Mouse (Mus musculus): ENCODE results near the gene Zcchc17. TPM values are rescaled to one million over a fixed set of nuclear protein-coding genes. Genes with fewer than 3 reads are reported as not detected.

Zcchc17 gene
- polyA plus RNA-seq, 1 experiment from 2014 or later, result 47.9 TPM

GRCm38 (mm10) chr4:130308231-130309081 lies 51.3 kb downstream of the Zcchc17 start, which contains the start of the genes Fabp3 and Gm10570:
Fabp3 (plus strand) TSS chr4:130308595.
Gm10570 (minus strand) TSS chr4:130308674.
- peaks cover 22 to 44% of the 10 kb centered on the region in 2 experiments for H3K4me1 ChIP-seq (ENCODE audit: control insufficient read depth in 2 of 2, insufficient read depth in 2 of 2, low read length in 2 of 2)
- no peaks in the 10 kb centered on the region for H3K9me3 ChIP-seq (ENCODE audit: control insufficient read depth, low read length)
- H3K27me3 ChIP-seq (ENCODE audit: control insufficient read depth, insufficient read depth, low read length), result peaks cover 5% of the 10 kb centered on the region; the same call in 1 of the 2 replicates
- H3K4me2 ChIP-seq (ENCODE audit: low read length), result peak within 1 kb of the TSS; percentile 89
- H3K4me3 ChIP-seq (ENCODE audit: control insufficient read depth in 1 of 2, insufficient read depth in 1 of 2, low read depth in 1 of 2, low read length in 2 of 2), result peak within 1 kb of the TSS; percentile 59 to 84
- ATAC-seq (ENCODE audit: insufficient number of reproducible peaks, insufficient read depth, low FRiP score, low read depth), result peak; percentile 73
- H3K9ac ChIP-seq (ENCODE audit: low read length), result peak within 1 kb of the TSS; percentile 82
- WGBS, result under 1% methylated on average over 51 of the region's 52 CpGs
- H3K36me3 ChIP-seq (ENCODE audit: control insufficient read depth, insufficient read depth, low read length), result peaks cover 26% of the 10 kb centered on the region
- peak within 1 kb of the TSS; percentile 92 to 93 for H3K27ac ChIP-seq (replicated peaks in 1 of 2; ENCODE audit: control insufficient read depth in 1 of 2, insufficient read depth in 1 of 2, low read depth in 2 of 2, low read length in 2 of 2)

- WGBS, result under 1% methylated on average over 23 of the region's 23 CpGs
- peak; percentile 48 for ATAC-seq (ENCODE audit: insufficient number of reproducible peaks, insufficient read depth, low FRiP score, low read depth)
- Histone ChIP-seq H3K4me2 (ENCODE audit: low read length) (peak overlapping the region; percentile 89), H3K27ac (replicated peaks in 1 of 2; ENCODE audit: control insufficient read depth in 1 of 2, insufficient read depth in 1 of 2, low read depth in 2 of 2, low read length in 2 of 2) (peak overlapping the region; percentile 92 to 93), H3K4me3 (ENCODE audit: control insufficient read depth in 1 of 2, insufficient read depth in 1 of 2, low read depth in 1 of 2, low read length in 2 of 2) (peak overlapping the region; percentile 59 to 84), H3K36me3 (ENCODE audit: control insufficient read depth, insufficient read depth, low read length) (peaks cover 20% of the 10 kb centered on the region), H3K27me3 (ENCODE audit: control insufficient read depth, insufficient read depth, low read length) (peaks cover 5% of the 10 kb centered on the region; the same call in 1 of the 2 replicates), H3K4me1 (ENCODE audit: control insufficient read depth in 2 of 2, insufficient read depth in 2 of 2, low read length in 2 of 2) (peaks cover 22 to 42% of the 10 kb centered on the region in 2 experiments), H3K9ac (ENCODE audit: low read length) (peak overlapping the region; percentile 82), H3K9me3 (ENCODE audit: control insufficient read depth, low read length) (no peaks in the 10 kb centered on the region)
Measured at GRCm38 (mm10) chr4:130307851-130308230, 51.9 kb downstream of the Zcchc17 start.

GRCm38 (mm10) chr4:130306796-130307630 lies 52.7 kb downstream of the Zcchc17 start:
- peaks cover 12% of the 10 kb centered on the region; the same call in 1 of the 2 replicates for H3K36me3 ChIP-seq (ENCODE audit: control insufficient read depth, insufficient read depth, low read length)
- H3K4me3 ChIP-seq (ENCODE audit: control insufficient read depth in 1 of 2, insufficient read depth in 1 of 2, low read depth in 1 of 2, low read length in 2 of 2), result peak overlapping the region in 1 of 2 experiments; percentile 59; a peak in 1 of 4 replicates
- 68% methylated on average over 10 of the region's 10 CpGs for WGBS
- H3K9ac ChIP-seq (ENCODE audit: low read length), result peak overlapping the region; percentile 82
- no peaks in the 10 kb centered on the region for H3K9me3 ChIP-seq (ENCODE audit: control insufficient read depth, low read length)
- peak overlapping the region; percentile 92 to 93 for H3K27ac ChIP-seq (replicated peaks in 1 of 2; ENCODE audit: control insufficient read depth in 1 of 2, insufficient read depth in 1 of 2, low read depth in 2 of 2, low read length in 2 of 2)
- peaks cover 26 to 37% of the 10 kb centered on the region in 2 experiments for H3K4me1 ChIP-seq (ENCODE audit: control insufficient read depth in 2 of 2, insufficient read depth in 2 of 2, low read length in 2 of 2)
- ATAC-seq (ENCODE audit: insufficient number of reproducible peaks, insufficient read depth, low FRiP score, low read depth), result no peak
- peaks cover 5% of the 10 kb centered on the region; the same call in 1 of the 2 replicates for H3K27me3 ChIP-seq (ENCODE audit: control insufficient read depth, insufficient read depth, low read length)
- H3K4me2 ChIP-seq (ENCODE audit: low read length), result peak overlapping the region; percentile 89

GRCm38 (mm10) chr4:130304746-130305145 lies 55.0 kb downstream of the Zcchc17 start:
- WGBS, result 42% methylated on average over 3 of the region's 3 CpGs
- no peak overlapping the region for H3K4me2 ChIP-seq (ENCODE audit: low read length)
- H3K4me3 ChIP-seq (ENCODE audit: control insufficient read depth in 1 of 2, insufficient read depth in 1 of 2, low read depth in 1 of 2, low read length in 2 of 2), result no peak overlapping the region
- H3K4me1 ChIP-seq (ENCODE audit: control insufficient read depth in 2 of 2, insufficient read depth in 2 of 2, low read length in 2 of 2), result peaks cover 21% of the 10 kb centered on the region in 2 experiments
- no peaks in the 10 kb centered on the region for H3K9me3 ChIP-seq (ENCODE audit: control insufficient read depth, low read length)
- no peak overlapping the region for H3K27ac ChIP-seq (replicated peaks in 1 of 2; ENCODE audit: control insufficient read depth in 1 of 2, insufficient read depth in 1 of 2, low read depth in 2 of 2, low read length in 2 of 2)
- H3K36me3 ChIP-seq (ENCODE audit: control insufficient read depth, insufficient read depth, low read length), result no peaks in the 10 kb centered on the region
- ATAC-seq (ENCODE audit: insufficient number of reproducible peaks, insufficient read depth, low FRiP score, low read depth), result no peak
- H3K9ac ChIP-seq (ENCODE audit: low read length), result no peak overlapping the region
- H3K27me3 ChIP-seq (ENCODE audit: control insufficient read depth, insufficient read depth, low read length), result no peaks in the 10 kb centered on the region; the same call in 1 of the 2 replicates

GRCm38 (mm10) chr4:130302285-130302870 lies 57.4 kb downstream of the Zcchc17 start:
- no peaks in the 10 kb centered on the region; the same call in 1 of the 2 replicates for H3K27me3 ChIP-seq (ENCODE audit: control insufficient read depth, insufficient read depth, low read length)
- H3K36me3 ChIP-seq (ENCODE audit: control insufficient read depth, insufficient read depth, low read length), result no peaks in the 10 kb centered on the region
- 53% methylated on average over 12 of the region's 12 CpGs for WGBS
- peaks cover 24 to 26% of the 10 kb centered on the region in 2 experiments for H3K4me1 ChIP-seq (ENCODE audit: control insufficient read depth in 2 of 2, insufficient read depth in 2 of 2, low read length in 2 of 2)
- no peaks in the 10 kb centered on the region for H3K9me3 ChIP-seq (ENCODE audit: control insufficient read depth, low read length)
- ATAC-seq (ENCODE audit: insufficient number of reproducible peaks, insufficient read depth, low FRiP score, low read depth), result no peak
- no peak overlapping the region for H3K4me2 ChIP-seq (ENCODE audit: low read length)
- H3K27ac ChIP-seq (replicated peaks in 1 of 2; ENCODE audit: control insufficient read depth in 1 of 2, insufficient read depth in 1 of 2, low read depth in 2 of 2, low read length in 2 of 2), result no peak overlapping the region
- no peak overlapping the region for H3K4me3 ChIP-seq (ENCODE audit: control insufficient read depth in 1 of 2, insufficient read depth in 1 of 2, low read depth in 1 of 2, low read length in 2 of 2)
- no peak overlapping the region for H3K9ac ChIP-seq (ENCODE audit: low read length)

- WGBS, result 62% methylated on average over 8 of the region's 8 CpGs
- Histone ChIP-seq H3K4me1 (ENCODE audit: control insufficient read depth in 2 of 2, insufficient read depth in 2 of 2, low read length in 2 of 2) (peaks cover 20 to 22% of the 10 kb centered on the region in 2 experiments), H3K4me3 (ENCODE audit: control insufficient read depth in 1 of 2, insufficient read depth in 1 of 2, low read depth in 1 of 2, low read length in 2 of 2) (no peak overlapping the region), H3K4me2 (ENCODE audit: low read length) (no peak overlapping the region), H3K27ac (replicated peaks in 1 of 2; ENCODE audit: control insufficient read depth in 1 of 2, insufficient read depth in 1 of 2, low read depth in 2 of 2, low read length in 2 of 2) (peak overlapping the region; percentile 8 to 51; a peak in 1 of 4 replicates), H3K27me3 (ENCODE audit: control insufficient read depth, insufficient read depth, low read length) (no peaks in the 10 kb centered on the region), H3K9ac (ENCODE audit: low read length) (peak overlapping the region; percentile 48), H3K9me3 (ENCODE audit: control insufficient read depth, low read length) (no peaks in the 10 kb centered on the region), H3K36me3 (ENCODE audit: control insufficient read depth, insufficient read depth, low read length) (no peaks in the 10 kb centered on the region)
- ATAC-seq (ENCODE audit: insufficient number of reproducible peaks, insufficient read depth, low FRiP score, low read depth), result no peak
Measured at GRCm38 (mm10) chr4:130299629-130300018, 60.1 kb downstream of the Zcchc17 start.

All from heart, embryonic 14.5 days (tissue).